Mouse (Mus musculus) ZHBTc4 (cell line): Measurements from ENCODE around the gene 4930558K02Rik.

Source experiments
- DNase-seq: peaks from one replicate; pipeline ENCODE4 v3.0.0-alpha.2; 2011; ENCODE audit warnings: low read depth, low spot score

4930558K02Rik gene

GRCm38 (mm10) chr1:161979536-161979935, at the start of gene 4930558K02Rik:
Gene 4930558K02Rik (minus strand): TSS chr1:161979636.
- DNase-seq, result no peak

GRCm38 (mm10) chr1:162023681-162024270, 44.3 kb upstream of the 4930558K02Rik start:
- no peak for DNase-seq

- no peak for DNase-seq
Observed at GRCm38 (mm10) chr1:162020766-162021165, 41.3 kb upstream of the 4930558K02Rik start.

- no peak for DNase-seq
Observed at GRCm38 (mm10) chr1:162020303-162020731, 40.9 kb upstream of the 4930558K02Rik start.

GRCm38 (mm10) chr1:162018601-162018977, 39.2 kb upstream of the 4930558K02Rik start:
- no peak for DNase-seq

- no peak for DNase-seq
Observed at GRCm38 (mm10) chr1:162017975-162018600, 38.7 kb upstream of the 4930558K02Rik start.

- DNase-seq, result no peak
Observed at GRCm38 (mm10) chr1:162016982-162017381, 37.5 kb upstream of the 4930558K02Rik start.

- no peak for DNase-seq
Observed at GRCm38 (mm10) chr1:162015247-162015862, 35.9 kb upstream of the 4930558K02Rik start.

GRCm38 (mm10) chr1:162013561-162013960, 34.1 kb upstream of the 4930558K02Rik start:
- no peak for DNase-seq

GRCm38 (mm10) chr1:162011523-162012245, 32.2 kb upstream of the 4930558K02Rik start:
- no peak for DNase-seq

- no peak for DNase-seq
Observed at GRCm38 (mm10) chr1:162009086-162009485, 29.6 kb upstream of the 4930558K02Rik start.

- no peak for DNase-seq
Observed at GRCm38 (mm10) chr1:162008631-162009067, 29.2 kb upstream of the 4930558K02Rik start.

GRCm38 (mm10) chr1:162008208-162008607, 28.8 kb upstream of the 4930558K02Rik start:
- no peak for DNase-seq

- DNase-seq, result no peak
Observed at GRCm38 (mm10) chr1:162006109-162006508, 26.7 kb upstream of the 4930558K02Rik start.

GRCm38 (mm10) chr1:162004821-162005770, 25.7 kb upstream of the 4930558K02Rik start:
- DNase-seq, result no peak

GRCm38 (mm10) chr1:162004518-162004780, 25.0 kb upstream of the 4930558K02Rik start:
- no peak for DNase-seq

GRCm38 (mm10) chr1:162003729-162004517, 24.5 kb upstream of the 4930558K02Rik start:
- DNase-seq, result no peak

- no peak for DNase-seq
Observed at GRCm38 (mm10) chr1:162001328-162001727, 21.9 kb upstream of the 4930558K02Rik start.

- DNase-seq, result peak; percentile 65
Observed at GRCm38 (mm10) chr1:161999882-162000371, 20.5 kb upstream of the 4930558K02Rik start.

- no peak for DNase-seq
Observed at GRCm38 (mm10) chr1:161999338-161999737, 19.9 kb upstream of the 4930558K02Rik start.
